Mouse (Mus musculus) kidney, postnatal 14 days (tissue): Measurements from ENCODE around the gene Bcan.

Experiments
- DNase-seq: peaks from one replicate; pipeline ENCODE4 v3.0.0; 2022; ENCODE audit warnings: mixed read lengths

Bcan gene

GRCm38 (mm10) chr3:87971489-87972202 lies 28.4 kb downstream of the Bcan start:
- no peak for DNase-seq

DNA sequence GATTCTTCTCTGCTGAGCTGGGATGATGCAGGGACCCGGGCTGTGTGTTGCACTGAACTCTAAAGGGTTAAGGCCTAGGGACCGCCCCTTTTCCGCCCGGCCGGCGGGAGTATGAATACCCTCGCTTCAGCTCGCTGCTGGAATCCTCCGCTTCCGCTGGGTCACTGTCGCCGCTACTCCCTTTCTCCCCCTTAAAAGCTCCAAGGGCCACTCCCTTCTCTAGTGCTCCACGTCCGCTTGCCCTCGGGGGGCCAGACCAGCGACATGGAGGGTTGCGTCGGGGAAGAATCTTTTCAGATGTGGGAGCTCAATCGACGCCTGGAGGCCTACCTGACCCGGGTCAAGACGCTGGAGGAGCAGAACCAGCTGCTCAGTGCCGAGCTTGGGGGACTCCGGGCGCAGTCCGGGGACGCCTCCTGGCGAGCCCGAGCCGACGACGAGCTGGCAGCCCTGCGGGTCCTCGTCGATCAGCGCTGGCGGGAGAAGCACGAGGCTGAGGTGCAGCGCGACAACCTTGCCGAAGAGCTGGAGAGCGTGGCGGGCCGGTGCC lies 29.0 kb downstream of the Bcan start, which contains the start of gene Nes:
Nes (plus strand) TSS at position 140 of the 550 bp plus-strand sequence.
- DNase-seq: peak; percentile 83

DNA sequence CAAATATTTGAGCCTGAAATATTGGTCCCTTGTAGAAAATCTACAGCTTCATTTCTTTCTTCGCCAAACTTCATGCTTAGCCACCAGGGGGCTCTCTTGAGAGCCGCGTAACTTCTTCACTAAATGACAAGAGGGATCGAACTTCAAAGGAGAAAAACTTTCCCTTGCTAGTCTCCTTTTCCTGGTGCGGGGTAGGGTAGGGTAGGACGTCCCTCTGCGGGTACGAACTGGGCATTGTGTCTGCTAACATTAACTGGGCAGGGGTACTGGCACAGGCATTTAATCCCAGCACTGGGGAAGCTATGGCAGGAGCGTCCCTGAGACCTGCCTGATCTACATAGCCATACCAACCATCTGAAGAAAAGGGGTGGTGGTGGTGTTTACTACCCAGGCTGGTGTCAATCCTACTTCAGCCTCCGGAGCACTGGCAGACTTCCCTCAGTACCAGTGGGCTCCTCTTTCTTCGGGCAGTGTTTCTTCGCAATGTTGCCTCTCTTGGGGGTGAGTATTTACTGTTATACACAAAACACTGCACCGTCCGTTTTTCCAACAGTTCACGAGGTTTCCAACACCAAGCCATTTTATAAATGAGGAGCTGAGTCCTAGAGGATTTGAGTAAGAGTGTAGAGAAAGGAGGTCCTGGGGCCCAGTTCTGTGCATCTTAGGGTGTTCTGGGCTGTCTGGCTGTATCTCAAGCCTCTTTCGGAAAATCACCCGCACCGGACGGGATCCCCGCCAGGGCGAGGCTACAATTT lies 29.7 kb downstream of the Bcan start:
- peak; percentile 71 for DNase-seq

GRCm38 (mm10) chr3:87960586-87961191 lies 39.3 kb downstream of the Bcan start:
- DNase-seq: peak; percentile 95

- DNase-seq: no peak
Observed at GRCm38 (mm10) chr3:87960191-87960585, 39.8 kb downstream of the Bcan start.

- no peak for DNase-seq
Observed at GRCm38 (mm10) chr3:87959371-87959770, 40.7 kb downstream of the Bcan start.

DNA sequence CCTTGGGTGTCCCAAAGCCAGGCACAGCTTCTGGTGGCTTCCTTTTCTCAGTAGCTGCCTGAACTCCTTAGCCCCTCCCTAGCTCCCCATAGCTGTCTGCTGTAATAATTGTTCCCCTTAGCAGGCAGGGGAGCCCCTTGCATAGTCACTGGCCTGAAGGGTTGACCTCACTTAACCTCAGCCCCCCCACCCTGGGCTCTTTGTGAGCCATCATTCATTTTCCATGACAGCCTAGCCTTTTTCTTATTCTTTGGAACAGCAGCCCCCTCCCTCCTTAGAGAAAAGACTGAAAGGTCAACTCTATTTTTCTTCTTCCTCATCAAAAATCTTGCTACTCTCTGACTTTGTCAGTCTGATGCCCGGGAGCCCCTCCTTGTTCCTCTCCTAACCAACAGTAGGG lies 41.1 kb downstream of the Bcan start:
- DNase-seq: no peak

GRCm38 (mm10) chr3:87958476-87958875 lies 41.6 kb downstream of the Bcan start:
- no peak for DNase-seq

DNA sequence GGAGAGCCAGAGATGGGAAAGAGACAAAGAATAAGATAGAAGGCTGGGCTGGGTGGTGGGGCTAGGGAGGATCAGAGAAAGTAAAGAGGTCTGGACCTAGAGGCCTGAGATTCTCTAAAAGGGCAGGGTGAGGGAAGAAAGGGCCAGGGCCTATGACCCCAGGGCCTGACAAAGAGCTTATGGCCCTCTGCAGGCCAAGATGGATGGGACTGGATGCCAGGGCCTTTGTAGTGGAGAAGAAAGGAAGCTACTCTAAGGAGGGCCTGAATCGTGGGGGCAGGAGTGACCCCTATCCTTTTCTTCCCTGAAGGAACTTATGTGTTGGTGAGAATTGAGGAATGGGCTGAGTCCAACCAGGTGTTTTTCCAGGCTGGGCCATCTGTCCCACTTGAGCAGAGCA lies 42.0 kb downstream of the Bcan start:
- no peak for DNase-seq

- peak; percentile 43 for DNase-seq
Observed at GRCm38 (mm10) chr3:87952440-87952839, 47.6 kb downstream of the Bcan start.

GRCm38 (mm10) chr3:87951946-87952345 lies 48.1 kb downstream of the Bcan start:
- no peak for DNase-seq

- DNase-seq: no peak
Observed at GRCm38 (mm10) chr3:87949955-87950515, 50.0 kb downstream of the Bcan start.

DNA sequence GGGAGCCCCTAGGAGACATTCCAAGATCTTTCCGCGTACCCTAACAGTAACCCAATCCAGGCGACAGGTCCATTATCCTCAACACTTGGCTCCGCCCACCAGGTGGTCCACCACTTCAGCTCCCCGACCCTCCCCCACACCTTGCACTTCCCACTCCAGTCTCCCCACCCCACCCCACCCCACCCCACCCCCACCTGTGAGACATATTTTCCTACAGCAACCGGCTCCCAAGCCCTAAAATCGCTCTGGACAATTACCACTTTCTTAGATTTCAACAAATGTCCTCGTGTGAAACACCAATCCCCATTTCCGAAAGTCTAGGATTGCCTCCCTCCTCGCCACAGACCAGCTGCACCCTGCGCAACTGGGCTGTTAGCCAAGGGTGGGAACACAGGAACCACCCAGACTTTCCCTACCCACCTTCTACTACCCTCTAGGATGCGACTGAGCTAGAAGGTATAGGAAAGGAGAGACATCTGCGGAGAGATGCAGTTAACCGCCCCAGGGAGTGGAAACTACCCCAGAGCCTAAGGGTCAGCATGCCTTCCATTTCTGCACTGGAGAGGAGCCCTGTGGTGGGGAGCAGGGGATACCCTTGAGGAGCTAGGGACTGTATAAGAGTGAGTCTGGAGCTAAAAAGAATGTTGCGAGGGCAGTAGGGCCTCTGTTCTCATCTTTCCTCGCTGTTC lies 50.6 kb downstream of the Bcan start:
- DNase-seq: no peak

DNA sequence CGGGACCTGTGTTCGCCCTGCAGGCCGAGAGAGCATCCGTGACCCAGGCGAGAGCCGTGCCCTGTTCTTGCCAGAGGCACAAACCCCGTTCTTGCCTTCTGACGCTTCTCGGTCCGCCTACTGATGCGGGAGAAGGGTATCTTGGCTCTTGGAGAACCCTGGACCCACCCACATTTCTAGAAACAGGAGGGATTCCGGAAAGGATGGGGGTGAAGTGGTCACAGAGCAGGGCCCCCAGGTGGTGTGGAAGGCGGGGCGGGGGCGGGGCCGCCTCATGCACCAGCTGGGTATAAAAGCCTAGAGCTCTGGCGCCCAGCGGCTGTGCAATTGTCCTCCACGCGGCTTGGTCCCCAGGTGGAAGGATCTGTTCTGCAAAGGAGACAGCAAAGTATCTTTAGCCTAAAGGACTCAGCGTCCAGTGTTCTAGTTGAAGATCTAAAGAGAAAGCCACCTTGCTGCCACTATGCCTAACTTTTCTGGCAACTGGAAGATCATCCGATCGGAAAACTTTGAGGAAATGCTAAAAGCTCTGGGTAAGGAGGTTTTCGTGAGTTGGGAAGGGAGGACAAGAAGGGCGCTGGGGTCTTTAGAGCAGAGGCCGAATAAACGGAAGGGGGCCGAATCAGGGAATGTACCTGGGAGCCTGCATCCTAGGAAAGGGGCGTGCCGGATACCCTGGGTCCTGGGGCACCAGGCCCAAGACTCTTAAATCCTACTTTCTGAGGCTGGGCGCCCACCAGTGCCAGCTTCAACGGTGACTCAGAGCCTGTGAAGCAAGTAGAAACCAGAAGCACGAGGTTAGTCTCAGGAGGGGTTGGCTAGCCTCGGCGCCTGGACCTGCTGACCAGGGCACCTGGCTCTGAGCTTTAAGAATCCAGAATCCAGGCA lies 51.4 kb downstream of the Bcan start, which contains the start of gene Crabp2:
Crabp2 (plus strand) TSS at position 289 of the 888 bp plus-strand sequence.
- DNase-seq: no peak

- no peak for DNase-seq
Observed at GRCm38 (mm10) chr3:87947811-87948199, 52.2 kb downstream of the Bcan start.

DNA sequence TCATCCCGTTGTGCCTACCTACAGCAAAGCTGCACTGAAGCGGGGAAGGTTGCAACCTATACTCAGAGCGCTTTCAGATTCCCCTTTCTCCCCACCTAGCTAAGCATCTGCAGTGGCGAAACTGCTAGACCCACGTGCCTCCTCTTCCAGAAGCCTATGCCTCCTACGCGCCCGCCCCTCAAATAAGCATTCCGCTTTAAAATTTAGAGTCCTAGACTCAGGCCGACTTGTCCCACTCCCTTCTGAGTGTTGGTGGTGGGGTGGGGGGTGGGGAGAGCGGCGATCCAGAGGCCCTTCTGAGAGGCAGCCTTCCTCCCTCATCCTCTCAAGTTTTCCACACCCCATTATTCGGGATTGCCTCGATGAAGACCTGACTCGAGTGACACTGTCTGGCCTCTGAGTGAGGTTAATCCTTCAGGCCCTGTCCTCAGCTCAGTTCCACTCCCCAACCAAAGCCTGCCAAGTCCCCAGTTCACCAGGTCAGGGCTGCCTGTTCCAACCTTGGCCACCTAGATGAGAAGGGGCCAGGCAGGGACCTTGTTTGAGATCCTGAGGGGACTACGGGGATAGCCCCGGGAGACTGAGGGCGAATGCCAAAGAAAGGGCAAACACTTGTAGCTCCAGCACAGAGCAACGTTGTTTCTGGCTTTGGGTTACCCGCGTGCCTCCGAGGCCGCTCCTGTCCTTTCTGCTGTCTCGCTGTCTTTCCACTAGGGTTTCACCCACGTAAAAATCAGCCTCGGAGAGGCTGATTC lies 52.8 kb downstream of the Bcan start:
- no peak for DNase-seq

- no peak for DNase-seq
Observed at GRCm38 (mm10) chr3:87946541-87946860, 53.5 kb downstream of the Bcan start.

DNA sequence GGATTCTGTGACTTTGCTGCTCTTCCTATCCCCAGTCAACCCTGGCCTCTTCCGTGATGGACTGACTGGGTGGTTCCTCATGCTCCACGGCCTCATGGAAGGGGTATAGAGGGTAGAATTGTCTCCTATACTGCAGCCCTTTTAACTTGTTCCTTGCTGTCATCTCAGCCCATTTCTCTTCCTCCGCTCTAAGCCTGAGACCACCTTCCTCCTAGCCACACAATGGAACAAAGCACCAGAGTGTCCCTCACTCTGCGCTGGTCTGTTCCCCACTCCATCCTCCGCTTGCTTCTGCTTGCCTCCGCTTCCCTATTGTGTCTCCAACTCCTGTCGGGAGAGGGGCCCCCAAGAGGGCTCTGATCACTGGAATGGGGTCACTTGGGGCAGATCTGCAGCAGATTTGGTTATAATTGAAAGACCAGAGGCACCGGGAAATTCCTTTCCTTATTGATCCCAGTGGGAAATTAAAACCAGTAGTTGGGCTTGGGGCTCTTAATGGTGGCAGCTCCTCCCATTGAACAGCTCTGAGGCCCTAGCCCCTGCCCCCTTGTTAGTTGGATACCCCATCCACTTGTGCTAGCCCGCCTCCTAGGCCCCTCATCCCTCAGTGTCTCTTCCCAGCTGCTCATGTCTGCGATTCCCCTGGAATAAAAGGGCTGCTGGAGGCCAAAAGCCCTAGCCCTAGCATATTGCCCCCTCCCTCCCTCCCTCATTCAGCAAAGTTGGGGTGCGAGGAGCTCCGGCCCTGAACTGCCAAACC lies 54.1 kb downstream of the Bcan start:
- DNase-seq: no peak

DNA sequence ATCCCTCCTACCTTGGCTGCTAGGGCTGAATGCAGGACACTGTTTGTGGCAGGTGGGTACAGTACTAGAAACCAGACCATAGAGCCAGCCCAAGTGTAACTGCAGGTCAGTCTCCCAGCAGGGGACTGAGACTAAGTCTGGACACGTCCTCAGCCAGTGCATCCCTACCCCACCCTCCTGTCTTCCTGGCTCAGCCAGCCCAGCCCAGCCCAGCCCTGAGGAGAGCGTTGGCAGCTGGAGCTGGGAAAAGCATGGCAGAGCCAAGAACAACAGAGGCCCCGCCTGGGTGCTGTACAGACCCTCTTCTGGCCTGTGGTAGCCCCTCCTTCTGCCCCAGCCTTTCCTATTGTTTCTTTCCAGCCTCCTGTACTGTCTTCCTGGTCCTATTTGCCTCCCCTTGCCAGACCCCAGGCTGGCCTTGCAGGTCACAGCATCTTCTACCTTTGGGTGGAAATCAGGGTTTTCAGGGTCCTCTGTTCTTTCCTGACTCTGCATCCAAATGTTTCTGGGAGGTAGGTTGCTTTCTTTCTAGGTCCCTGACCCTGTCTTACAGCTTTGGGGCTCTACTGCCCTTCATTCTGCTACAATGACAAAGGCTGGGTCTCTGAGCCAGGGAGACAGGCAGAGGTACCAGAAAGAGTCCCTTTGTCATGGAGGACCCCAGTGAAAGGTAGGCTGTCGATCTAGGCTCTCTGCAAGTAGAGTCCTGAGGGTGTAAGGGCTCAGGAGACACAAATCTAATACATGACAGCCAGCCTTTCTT lies 55.0 kb downstream of the Bcan start:
- no peak for DNase-seq
